Comparison of ENCODE assay signal across 22 mouse cellular contexts in the genomic region with DNA sequence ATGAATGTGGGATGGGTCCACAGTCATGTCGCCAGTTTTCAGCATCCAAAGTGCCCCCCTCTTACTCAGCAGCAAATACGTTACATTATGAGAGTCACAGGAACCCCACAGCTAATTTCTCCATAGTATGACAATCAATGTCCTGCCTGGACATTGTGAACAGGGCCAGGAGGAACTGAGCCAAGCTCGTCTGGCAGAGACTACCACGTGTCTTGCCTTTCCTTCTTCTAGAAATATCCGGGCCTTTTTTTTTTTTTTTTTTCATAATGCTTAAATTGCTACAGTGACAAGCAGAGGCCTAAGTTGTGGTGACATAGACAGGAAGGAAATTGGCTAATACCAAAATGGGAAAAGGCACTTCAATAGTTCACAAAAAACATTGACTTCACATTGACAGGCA. TPM values are rescaled to one million over a fixed set of nuclear protein-coding genes. Genes with fewer than 3 reads are reported as not detected.
A peak's percentile ranks its signal among the peaks of the same experiment; 100 is the strongest.
DNase-seq lines count a peak whose midpoint lies in the region; ATAC-seq and TF ChIP-seq lines count a peak whose summit lies in the region.
"Had no signal": no experiment of that assay in that cellular context is flagged by ENCODE, and none has a peak within 500 bp of the region (broad histone marks: within the 10 kb centered on the region; RNA-seq: fewer than 3 reads in every experiment).

No protein-coding gene starts in this region.

- no peak for TF ChIP-seq CTCF in bone marrow macrophage, adult 2 months (IDR thresholded peaks at IDR 0.05; ENCODE audit: low read depth, low read length)

- no peak for TF ChIP-seq POLR2A in bone marrow macrophage, adult 2 months (IDR thresholded peaks at IDR 0.05; ENCODE audit: borderline replicate concordance, low read depth, low read length)

- no peak overlapping the region for H3K27ac ChIP-seq in kidney, embryonic 14.5 days (ENCODE audit: low read depth, low read length)
- H3K27ac ChIP-seq in bone marrow macrophage, adult 2 months (ENCODE audit: insufficient read depth, low read depth, low read length): peak overlapping the region; percentile 95
- H3K27ac ChIP-seq: embryonic facial prominence, embryonic 12.5 days; heart, adult 2 months; kidney, postnatal 0 days; limb, embryonic 12.5 days; stomach, embryonic 15.5 days had no signal

- WGBS in kidney, embryonic 14.5 days: 82% methylated on average over 5 of the region's 5 CpGs

- no peaks in the 10 kb centered on the region for H3K36me3 ChIP-seq in kidney, embryonic 14.5 days (ENCODE audit: control insufficient read depth, insufficient read depth, low read length)
- H3K36me3 ChIP-seq: embryonic facial prominence, embryonic 12.5 days; G1E; limb, embryonic 12.5 days; stomach, embryonic 15.5 days had no signal

- no peaks in the 10 kb centered on the region for H3K27me3 ChIP-seq in kidney, embryonic 14.5 days (ENCODE audit: control insufficient read depth, insufficient read depth, low read length)
- H3K27me3 ChIP-seq: embryonic facial prominence, embryonic 12.5 days; limb, embryonic 12.5 days; stomach, embryonic 15.5 days had no signal

- H3K9me3 ChIP-seq in kidney, embryonic 14.5 days (ENCODE audit: control insufficient read depth, low read length): no peaks in the 10 kb centered on the region
- H3K9me3 ChIP-seq: embryonic facial prominence, embryonic 12.5 days; limb, embryonic 12.5 days; stomach, embryonic 15.5 days had no signal

- peak; percentile 37 for DNase-seq in kidney, postnatal 10 days
- DNase-seq in 416B (ENCODE audit: low read depth): peak; percentile 66
- peak; percentile 33 for DNase-seq in lung, postnatal 10 days
- DNase-seq in cerebellum, postnatal 25 days: no peak
- DNase-seq in spleen, adult 18-20 months: no peak
- no peak for DNase-seq in Muller cell, postnatal 12 days (ENCODE audit: inconsistent ontology term)
- DNase-seq: cerebellum, adult 11-12 months; cerebellum, postnatal 36 days; layer of hippocampus, adult 9-11 months; thymus, adult 2 months had no signal

- H3K9ac ChIP-seq in kidney, embryonic 14.5 days (ENCODE audit: low read depth, low read length): no peak overlapping the region
- H3K9ac ChIP-seq: embryonic facial prominence, embryonic 12.5 days; limb, embryonic 12.5 days; stomach, embryonic 15.5 days had no signal

- H3K4me2 ChIP-seq in kidney, embryonic 14.5 days (replicated peaks; ENCODE audit: low read depth, low read length): no peak overlapping the region
- H3K4me2 ChIP-seq: embryonic facial prominence, embryonic 12.5 days; limb, embryonic 12.5 days; stomach, embryonic 15.5 days had no signal

- no peaks in the 10 kb centered on the region for H3K4me1 ChIP-seq in kidney, embryonic 14.5 days (ENCODE audit: control insufficient read depth, insufficient read depth, low read length)
- peaks cover 67% of the 10 kb centered on the region for H3K4me1 ChIP-seq in bone marrow macrophage, adult 2 months (ENCODE audit: control insufficient read depth, insufficient read depth, low read length)
- H3K4me1 ChIP-seq: embryonic facial prominence, embryonic 12.5 days; limb, embryonic 12.5 days; stomach, embryonic 15.5 days had no signal

- no peak overlapping the region for H3K4me3 ChIP-seq in kidney, embryonic 14.5 days (ENCODE audit: low read length)
- H3K4me3 ChIP-seq in bone marrow macrophage, adult 2 months (ENCODE audit: insufficient read depth, low read length): no peak overlapping the region
- H3K4me3 ChIP-seq: embryonic facial prominence, embryonic 12.5 days; heart, adult 2 months; limb, embryonic 12.5 days; stomach, embryonic 15.5 days had no signal

- no peak for ATAC-seq in kidney, embryonic 14.5 days (ENCODE audit: low FRiP score, low TSS enrichment)
- ATAC-seq: CD4-positive, CD25-positive, alpha-beta regulatory T cell, adult 4 months; forebrain, embryonic 16.5 days; inflammation-experienced regulatory T-cells, adult 6 months; midbrain, embryonic 16.5 days had no signal

RNA-seq across cellular contexts. Expression of a gene that starts 10.5 kb away (rescaled TPM):
- 4.4 and 4.9 TPM in 2 replicates for polyA plus RNA-seq in kidney, embryonic 14.5 days (2014; fragmentation: Nextera tagmentation; extraction: Ambion mirVana)
- polyA plus RNA-seq in bone marrow macrophage, adult 2 months (2012; ENCODE audit: insufficient read depth, insufficient read length, missing spikeins): 78.5 and 83.3 TPM in 2 replicates

RNA-seq across cellular contexts. Expression of a gene that starts 27.4 kb away (rescaled TPM):
- 20.4 and 28.9 TPM in 2 replicates for polyA plus RNA-seq in kidney, embryonic 14.5 days (2014; fragmentation: Nextera tagmentation; extraction: Ambion mirVana)
- 7.2 and 7.4 TPM in 2 replicates for polyA plus RNA-seq in bone marrow macrophage, adult 2 months (2012; ENCODE audit: insufficient read depth, insufficient read length, missing spikeins)

Comparison
In these comparisons a context has a peak if more than half of its experiments do, and no peak if none do; other contexts are left out.
1. DNase-seq: peak in kidney, postnatal 10 days (single experiment), 416B (single experiment) and lung, postnatal 10 days (single experiment); none in cerebellum, postnatal 25 days (0 of 2), spleen, adult 18-20 months (0 of 2) and Muller cell, postnatal 12 days (single experiment).
2. RNA of a gene that starts 10.5 kb away (polyA plus RNA-seq): 78.5 to 83.3 TPM in bone marrow macrophage, adult 2 months; 4.4 to 4.9 TPM in kidney, embryonic 14.5 days; every median in the first group is over 10 times any median in the second.